Mouse (Mus musculus): ENCODE results near the gene Cldn9. TPM values are rescaled to one million over a fixed set of nuclear protein-coding genes. Genes with fewer than 3 reads are reported as not detected.
A peak's percentile ranks its signal among the peaks of the same experiment; 100 is the strongest.

Cldn9 gene
- polyA plus RNA-seq, 1 experiment from 2014 or later: 41.2 TPM

- no peak overlapping the region for H3K4me3 ChIP-seq (replicated peaks; ENCODE audit: low read depth, low read length)
- H3K27ac ChIP-seq: no peak overlapping the region
- H3K4me1 ChIP-seq (replicated peaks; ENCODE audit: insufficient read depth, low read length): no peaks in the 10 kb centered on the region
- H3K27me3 ChIP-seq (ENCODE audit: insufficient read depth, low read length): no peaks in the 10 kb centered on the region
- DNase-seq (ENCODE audit: low spot score) (no peak), ATAC-seq (replicated peaks; ENCODE audit: low FRiP score, low read depth) (no peak)
- no peak overlapping the region for H3K4me2 ChIP-seq (ENCODE audit: low read length)
- no peaks in the 10 kb centered on the region for H3K9me3 ChIP-seq (replicated peaks; ENCODE audit: low read length)
- no peak for TF ChIP-seq CTCF (IDR thresholded peaks at IDR 0.05; ENCODE audit: low read depth)
- H3K36me3 ChIP-seq (ENCODE audit: insufficient read depth, low read length): no peaks in the 10 kb centered on the region
- 38% methylated on average over 7 of the region's 7 CpGs for WGBS
- no peak overlapping the region for H3K9ac ChIP-seq (ENCODE audit: low read depth, low read length)
Measured at GRCm38 (mm10) chr17:23704741-23705140, 20.9 kb upstream of the Cldn9 start.

GRCm38 (mm10) chr17:23703301-23703700, 19.5 kb upstream of the Cldn9 start:
- Histone ChIP-seq H3K4me1 (replicated peaks; ENCODE audit: insufficient read depth, low read length) (0 out of 2 replicates have a peak, but pooled peaks cover 3% of the 10 kb centered on the region), H3K36me3 (ENCODE audit: insufficient read depth, low read length) (no peaks in the 10 kb centered on the region), H3K9ac (ENCODE audit: low read depth, low read length) (no peak overlapping the region), H3K27ac (no peak overlapping the region), H3K9me3 (replicated peaks; ENCODE audit: low read length) (no peaks in the 10 kb centered on the region), H3K4me2 (ENCODE audit: low read length) (no peak overlapping the region), H3K27me3 (ENCODE audit: insufficient read depth, low read length) (no peaks in the 10 kb centered on the region), H3K4me3 (replicated peaks; ENCODE audit: low read depth, low read length) (no peak overlapping the region)
- DNase-seq (ENCODE audit: low spot score): no peak
- no peak for ATAC-seq (replicated peaks; ENCODE audit: low FRiP score, low read depth)
- WGBS: 89% methylated on average over 9 of the region's 9 CpGs
- TF ChIP-seq CTCF (IDR thresholded peaks at IDR 0.05; ENCODE audit: low read depth): no peak

- ATAC-seq (replicated peaks; ENCODE audit: low FRiP score, low read depth) (peak; percentile 94), DNase-seq (ENCODE audit: low spot score) (peak; percentile 96)
- H3K27ac ChIP-seq: peak overlapping the region; percentile 47; the same call in 1 of the 2 replicates
- peak overlapping the region; percentile 65 for H3K9ac ChIP-seq (ENCODE audit: low read depth, low read length)
- under 1% methylated on average over 28 of the region's 28 CpGs for WGBS
- no peaks in the 10 kb centered on the region for H3K9me3 ChIP-seq (replicated peaks; ENCODE audit: low read length)
- H3K4me3 ChIP-seq (replicated peaks; ENCODE audit: low read depth, low read length): peak overlapping the region; percentile 63
- peak overlapping the region; percentile 100 for H3K4me2 ChIP-seq (ENCODE audit: low read length)
- 0 out of 2 replicates have a peak, but pooled peaks cover 3% of the 10 kb centered on the region for H3K4me1 ChIP-seq (replicated peaks; ENCODE audit: insufficient read depth, low read length)
- H3K27me3 ChIP-seq (ENCODE audit: insufficient read depth, low read length): no peaks in the 10 kb centered on the region
- no peaks in the 10 kb centered on the region for H3K36me3 ChIP-seq (ENCODE audit: insufficient read depth, low read length)
- peak; percentile 81 for TF ChIP-seq CTCF (IDR thresholded peaks at IDR 0.05; ENCODE audit: low read depth)
Measured at GRCm38 (mm10) chr17:23700079-23700478, 16.3 kb upstream of the Cldn9 start.

GRCm38 (mm10) chr17:23699131-23700077, 15.6 kb upstream of the Cldn9 start:
- ATAC-seq (replicated peaks; ENCODE audit: low FRiP score, low read depth): peak; percentile 45
- peak overlapping the region; percentile 63 for H3K4me3 ChIP-seq (replicated peaks; ENCODE audit: low read depth, low read length)
- no peaks in the 10 kb centered on the region for H3K36me3 ChIP-seq (ENCODE audit: insufficient read depth, low read length)
- 0 out of 2 replicates have a peak, but pooled peaks cover 8% of the 10 kb centered on the region for H3K4me1 ChIP-seq (replicated peaks; ENCODE audit: insufficient read depth, low read length)
- peak overlapping the region; percentile 100 for H3K4me2 ChIP-seq (ENCODE audit: low read length)
- WGBS: under 1% methylated on average over 73 of the region's 101 CpGs
- peak; percentile 48 for DNase-seq (ENCODE audit: low spot score)
- H3K9ac ChIP-seq (ENCODE audit: low read depth, low read length): peak overlapping the region; percentile 65
- no peaks in the 10 kb centered on the region for H3K9me3 ChIP-seq (replicated peaks; ENCODE audit: low read length)
- H3K27me3 ChIP-seq (ENCODE audit: insufficient read depth, low read length): no peaks in the 10 kb centered on the region
- H3K27ac ChIP-seq: peak overlapping the region; percentile 47; the same call in 1 of the 2 replicates
- TF ChIP-seq CTCF (IDR thresholded peaks at IDR 0.05; ENCODE audit: low read depth): peak; percentile 10; the same call in 1 of the 2 replicates

GRCm38 (mm10) chr17:23695801-23696200, 12.0 kb upstream of the Cldn9 start:
- Histone ChIP-seq H3K4me2 (ENCODE audit: low read length) (no peak overlapping the region), H3K4me1 (replicated peaks; ENCODE audit: insufficient read depth, low read length) (0 out of 2 replicates have a peak, but pooled peaks cover 8% of the 10 kb centered on the region), H3K9ac (ENCODE audit: low read depth, low read length) (no peak overlapping the region), H3K9me3 (replicated peaks; ENCODE audit: low read length) (no peaks in the 10 kb centered on the region), H3K27ac (no peak overlapping the region), H3K4me3 (replicated peaks; ENCODE audit: low read depth, low read length) (no peak overlapping the region), H3K36me3 (ENCODE audit: insufficient read depth, low read length) (no peaks in the 10 kb centered on the region), H3K27me3 (ENCODE audit: insufficient read depth, low read length) (no peaks in the 10 kb centered on the region)
- no peak for DNase-seq (ENCODE audit: low spot score)
- ATAC-seq (replicated peaks; ENCODE audit: low FRiP score, low read depth): peak; percentile 38; the same call in 1 of the 2 replicates
- TF ChIP-seq CTCF (IDR thresholded peaks at IDR 0.05; ENCODE audit: low read depth): no peak
- 13% methylated on average over 3 of the region's 3 CpGs for WGBS

GRCm38 (mm10) chr17:23694491-23694890, 10.7 kb upstream of the Cldn9 start:
- no peak overlapping the region for H3K27ac ChIP-seq

More at GRCm38 (mm10) chr17:23694491-23694890, 10.7 kb upstream of the Cldn9 start:
- TF ChIP-seq CTCF (IDR thresholded peaks at IDR 0.05; ENCODE audit: low read depth): no peak
- Histone ChIP-seq H3K9ac (ENCODE audit: low read depth, low read length) (no peak overlapping the region), H3K27me3 (ENCODE audit: insufficient read depth, low read length) (no peaks in the 10 kb centered on the region), H3K4me3 (replicated peaks; ENCODE audit: low read depth, low read length) (no peak overlapping the region), H3K4me1 (replicated peaks; ENCODE audit: insufficient read depth, low read length) (0 out of 2 replicates have a peak, but pooled peaks cover 8% of the 10 kb centered on the region), H3K36me3 (ENCODE audit: insufficient read depth, low read length) (no peaks in the 10 kb centered on the region), H3K4me2 (ENCODE audit: low read length) (no peak overlapping the region), H3K9me3 (replicated peaks; ENCODE audit: low read length) (no peaks in the 10 kb centered on the region)
- no peak for ATAC-seq (replicated peaks; ENCODE audit: low FRiP score, low read depth)
- WGBS: 50% methylated on average over 1 of the region's 1 CpGs
- no peak for DNase-seq (ENCODE audit: low spot score)

Measured in kidney, postnatal 0 days (tissue).